Mouse (Mus musculus): ENCODE results near the gene Fads3.

DNA sequence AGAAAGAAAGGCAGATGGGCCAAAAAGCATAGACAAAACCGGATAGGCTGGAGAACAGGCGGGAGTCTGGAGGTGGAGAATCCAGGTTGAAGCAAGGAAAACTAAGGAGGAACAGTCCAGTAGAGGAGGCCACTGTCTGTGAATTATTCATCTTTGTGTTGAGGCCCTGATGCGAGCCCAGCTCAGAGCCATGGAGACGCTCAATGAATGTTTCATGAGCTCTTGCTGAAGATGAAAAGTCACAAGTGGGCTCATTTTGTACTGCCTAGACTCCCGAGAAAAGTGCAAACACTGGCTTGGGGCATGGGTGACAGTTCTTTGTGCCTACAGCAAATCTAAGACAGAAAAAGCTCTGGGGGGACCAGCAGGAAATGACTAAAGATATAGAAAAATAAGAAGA, 56.5 kb downstream of the Fads3 start:
- TF ChIP-seq CTCF (IDR thresholded peaks at IDR 0.05; ENCODE audit: low read depth), result no peak
- TF ChIP-seq EP300 (IDR thresholded peaks at IDR 0.05; ENCODE audit: low read depth), result no peak

All from heart, postnatal 0 days (tissue).